Mouse (Mus musculus): ENCODE data around the gene Lin28b.

Lin28b gene

GRCm38 (mm10) chr10:45485761-45486602, at the start of gene Lin28b:
Gene Lin28b, minus strand, starts transcription at chr10:45486395.
- DNase-seq (ENCODE audit: inconsistent ontology term), result peak; percentile 48

DNA sequence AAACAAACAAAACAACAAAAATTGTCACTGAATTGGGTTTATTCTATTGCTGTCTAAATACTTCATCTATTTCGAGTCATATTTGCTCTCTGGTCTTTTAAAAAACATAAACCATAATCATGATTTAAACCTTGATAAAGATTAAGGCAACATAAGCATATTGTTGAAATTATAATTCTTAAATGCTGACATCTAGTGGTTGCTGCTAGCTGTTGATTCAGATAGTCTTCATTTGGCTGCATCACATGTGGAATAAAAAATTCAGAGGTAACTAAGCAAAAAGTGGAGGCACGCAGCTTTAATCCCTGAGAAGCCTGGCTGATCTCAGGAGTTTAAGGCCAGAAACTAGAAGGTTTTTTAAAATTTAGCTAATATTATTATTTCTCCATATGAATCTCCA, 25.6 kb upstream of the Lin28b start:
- no peak for DNase-seq (ENCODE audit: inconsistent ontology term)

DNA sequence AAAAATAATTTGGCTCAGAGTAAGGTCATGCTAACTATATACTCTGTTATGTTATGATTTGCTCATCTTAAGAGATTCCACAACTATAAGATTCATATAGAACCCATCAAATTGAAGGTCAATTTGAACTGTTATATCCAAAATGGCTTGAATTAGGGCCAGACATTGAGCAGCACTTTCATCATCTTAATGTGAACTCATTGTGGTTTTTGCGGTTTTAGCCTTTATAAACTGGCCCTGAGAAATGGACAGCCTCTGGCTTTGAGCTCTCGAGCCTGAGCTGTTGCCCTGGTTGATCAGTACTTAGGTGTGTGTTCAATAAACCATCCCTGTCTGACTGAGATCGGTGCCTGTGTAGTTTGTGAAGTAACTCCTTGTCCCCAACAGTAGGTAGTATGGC, 24.5 kb upstream of the Lin28b start:
- no peak for DNase-seq (ENCODE audit: inconsistent ontology term)

DNA sequence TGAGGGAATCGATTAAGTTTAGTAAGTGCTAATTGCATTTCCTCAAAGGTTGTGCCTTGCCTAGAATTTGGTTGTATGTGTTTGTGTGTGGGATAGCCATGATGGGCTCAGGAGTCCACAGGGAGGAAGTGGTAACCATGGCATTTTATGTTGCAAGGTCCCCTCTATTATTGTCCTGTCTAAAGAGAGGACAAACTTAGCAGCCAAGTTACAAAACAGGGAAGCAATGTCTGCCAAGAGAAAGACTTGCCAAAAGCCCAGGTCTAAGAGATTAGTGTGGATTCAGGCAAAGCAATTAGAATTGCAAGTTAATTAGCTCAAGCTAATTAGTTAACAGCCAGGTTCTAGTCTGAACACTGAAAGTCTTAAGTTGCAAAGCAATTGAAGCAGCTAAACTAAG, 14.1 kb upstream of the Lin28b start:
- no peak for DNase-seq (ENCODE audit: inconsistent ontology term)

- DNase-seq (ENCODE audit: inconsistent ontology term), result no peak
Observed at GRCm38 (mm10) chr10:45486603-45486946, 380 bp upstream of the Lin28b start.

- DNase-seq (ENCODE audit: inconsistent ontology term), result no peak
Observed at GRCm38 (mm10) chr10:45485226-45485760, 902 bp downstream of the Lin28b start.

- no peak for DNase-seq (ENCODE audit: inconsistent ontology term)
Observed at GRCm38 (mm10) chr10:45483210-45483609, 3.0 kb downstream of the Lin28b start.

DNA sequence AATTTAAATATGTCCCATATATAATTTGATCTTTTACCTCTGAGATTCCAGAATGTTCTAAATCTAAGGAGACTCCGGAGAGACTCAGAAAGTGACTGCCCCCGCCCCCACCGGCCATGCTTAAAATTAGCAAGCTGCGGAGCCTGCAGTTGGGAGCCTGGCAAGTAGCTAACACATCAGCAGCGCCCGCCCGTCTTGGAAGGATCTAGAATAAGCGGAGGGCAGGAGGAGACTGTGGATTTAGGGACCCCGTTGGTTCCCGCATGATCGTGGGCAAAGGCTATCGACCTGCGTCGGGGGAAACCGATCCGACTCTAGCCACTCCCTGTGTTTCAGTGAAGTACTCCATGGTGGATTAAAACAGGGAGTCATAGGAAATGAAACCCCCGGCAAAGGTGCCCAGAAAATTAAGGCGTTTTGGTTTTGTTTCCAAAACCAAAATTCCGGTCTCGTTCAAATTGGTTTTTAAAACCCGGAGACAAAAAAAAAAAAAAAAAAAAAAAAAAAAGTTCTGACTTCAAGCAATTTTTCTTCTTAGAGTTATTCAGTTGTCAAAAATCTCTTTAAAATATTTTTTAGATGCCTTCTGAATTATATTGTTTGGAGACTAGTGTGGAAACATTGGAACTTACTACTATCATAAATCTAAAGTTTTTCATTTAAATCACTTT, 12.4 kb downstream of the Lin28b start:
- no peak for DNase-seq (ENCODE audit: inconsistent ontology term)

DNA sequence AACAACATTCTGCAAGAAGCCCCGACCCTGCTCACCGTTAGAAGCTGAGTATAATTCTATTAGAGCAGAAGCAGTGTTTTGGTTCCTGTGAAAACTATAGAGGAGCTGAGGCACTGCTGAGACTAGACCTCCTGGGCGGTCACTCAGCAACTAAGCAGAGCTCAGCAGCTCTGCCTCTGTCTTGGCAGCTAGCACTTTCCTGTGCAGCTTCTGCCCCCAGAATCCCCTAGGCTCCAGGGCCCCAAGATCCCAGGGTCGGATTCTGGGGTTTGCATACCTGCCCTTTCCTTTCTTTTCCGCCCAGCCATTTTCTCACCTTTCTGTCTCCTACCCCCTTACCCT, 13.1 kb downstream of the Lin28b start:
- DNase-seq (ENCODE audit: inconsistent ontology term), result no peak

- DNase-seq (ENCODE audit: inconsistent ontology term), result no peak
Observed at GRCm38 (mm10) chr10:45472431-45473142, 13.6 kb downstream of the Lin28b start.

DNA sequence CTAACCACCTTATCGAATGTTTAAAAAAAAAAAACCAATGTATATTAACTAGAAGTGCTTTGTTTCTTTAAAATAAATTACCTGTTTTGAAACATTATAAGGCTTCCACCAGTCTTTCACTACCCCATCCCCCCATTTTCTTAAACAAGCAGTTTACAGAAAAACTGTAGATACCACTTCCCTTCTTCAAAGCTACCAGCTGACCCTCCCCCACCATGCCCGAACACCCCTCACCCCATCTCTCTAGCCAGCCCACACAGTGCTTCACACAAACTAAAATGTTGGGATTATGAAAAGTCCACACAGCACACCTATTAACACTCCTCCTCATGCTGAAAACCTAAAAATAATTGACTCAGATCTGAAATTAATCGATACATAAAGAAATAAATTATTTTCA, 14.9 kb downstream of the Lin28b start:
- no peak for DNase-seq (ENCODE audit: inconsistent ontology term)

- DNase-seq (ENCODE audit: inconsistent ontology term), result no peak
Observed at GRCm38 (mm10) chr10:45470079-45470739, 16.0 kb downstream of the Lin28b start.

GRCm38 (mm10) chr10:45469027-45469996, 16.9 kb downstream of the Lin28b start:
- no peak for DNase-seq (ENCODE audit: inconsistent ontology term)

- DNase-seq (ENCODE audit: inconsistent ontology term), result no peak
Observed at GRCm38 (mm10) chr10:45468180-45468915, 17.8 kb downstream of the Lin28b start.

DNA sequence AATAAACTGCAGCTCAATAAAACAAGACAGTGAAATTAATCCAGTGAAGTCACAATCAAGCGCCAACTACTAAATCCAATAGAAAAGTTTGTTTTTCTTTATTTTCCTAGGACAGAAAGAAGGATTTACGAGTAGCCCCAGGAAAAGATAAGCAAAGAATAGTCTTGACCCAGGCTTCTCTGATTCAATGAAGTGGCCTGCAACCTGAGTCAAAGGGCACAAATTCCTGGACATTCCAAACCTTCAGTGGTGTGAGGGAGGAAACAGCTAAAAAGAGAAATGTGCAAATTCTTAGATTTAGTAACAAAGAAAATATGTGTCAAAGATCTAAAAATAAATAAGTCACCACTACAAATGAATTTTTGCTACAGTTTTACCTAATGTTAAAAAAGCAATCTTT, 27.6 kb downstream of the Lin28b start:
- no peak for DNase-seq (ENCODE audit: inconsistent ontology term)

- no peak for DNase-seq (ENCODE audit: inconsistent ontology term)
Observed at GRCm38 (mm10) chr10:45458074-45458473, 28.1 kb downstream of the Lin28b start.

DNA sequence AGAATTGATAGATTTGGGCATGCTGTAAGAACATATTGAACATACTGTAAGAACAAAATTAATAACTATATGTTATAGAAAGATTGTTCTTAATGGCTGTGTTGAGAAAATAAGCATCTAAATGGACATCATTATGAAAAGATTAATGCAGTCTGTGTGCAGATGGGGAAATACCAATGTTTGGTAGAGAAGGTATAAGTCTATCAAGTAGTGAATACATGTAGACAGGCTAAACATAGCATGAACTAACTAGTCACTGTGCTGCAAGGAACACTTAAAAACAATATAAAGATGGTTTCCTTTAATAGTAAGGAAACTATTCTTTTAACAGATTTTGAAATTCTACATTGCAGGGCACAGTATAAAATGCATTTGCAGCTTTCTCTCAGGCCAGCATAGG, 39.6 kb downstream of the Lin28b start:
- no peak for DNase-seq (ENCODE audit: inconsistent ontology term)

- DNase-seq (ENCODE audit: inconsistent ontology term), result peak; percentile 36
Observed at GRCm38 (mm10) chr10:45446215-45446614, 40.0 kb downstream of the Lin28b start.

- DNase-seq (ENCODE audit: inconsistent ontology term), result no peak
Observed at GRCm38 (mm10) chr10:45422372-45422771, 63.8 kb downstream of the Lin28b start.

GRCm38 (mm10) chr10:45412144-45412543, 74.1 kb downstream of the Lin28b start:
- DNase-seq (ENCODE audit: inconsistent ontology term), result no peak

All from Muller cell, postnatal 12 days (primary cell).